Mouse (Mus musculus) megakaryocyte, embryonic 14.5 days (primary cell): ENCODE results near the gene Igsf8.

Experiments used
- FLI1 ChIP-seq: IDR thresholded peaks from 2 replicates; pipeline ENCODE4 v1.6.1; 2012; ENCODE audit warnings: low read length, inconsistent platforms, mixed read lengths
- GATA1 ChIP-seq: IDR thresholded peaks from 3 replicates; pipeline ENCODE4 v1.6.1; 2012; ENCODE audit warnings: mixed read lengths, low read length, inconsistent platforms, borderline replicate concordance

DNA sequence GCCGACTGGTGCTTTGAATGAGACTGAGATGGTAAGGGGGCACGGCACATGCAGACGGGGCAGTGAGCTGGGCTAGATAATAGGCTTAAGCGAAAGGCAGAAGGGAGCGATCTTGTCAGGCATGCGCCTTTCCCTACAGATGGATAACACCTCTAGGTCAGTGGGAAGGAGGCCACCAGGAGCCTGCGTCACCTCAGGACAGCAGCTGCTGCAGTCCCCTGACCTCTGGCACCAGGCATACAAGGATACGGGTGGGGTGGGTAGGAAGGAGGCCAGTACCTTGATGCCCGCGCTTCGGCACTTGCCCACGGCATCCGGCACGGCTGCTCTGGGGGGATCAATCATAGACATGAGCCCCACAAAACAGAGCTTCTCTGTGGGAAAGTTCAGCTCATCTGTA, 22.8 kb downstream of the Igsf8 start:
- TF ChIP-seq GATA1 (no peak), FLI1 (no peak)
